Mouse (Mus musculus): Measurements from ENCODE around the gene Itga10. TPM values are rescaled to one million over a fixed set of nuclear protein-coding genes. Genes with fewer than 3 reads are reported as not detected.
A peak's percentile ranks its signal among the peaks of the same experiment; 100 is the strongest.

Gene Itga10
- total and polyA plus RNA-seq, 3 experiments: 0.36 to 1.2 (median 1.0) TPM

DNA sequence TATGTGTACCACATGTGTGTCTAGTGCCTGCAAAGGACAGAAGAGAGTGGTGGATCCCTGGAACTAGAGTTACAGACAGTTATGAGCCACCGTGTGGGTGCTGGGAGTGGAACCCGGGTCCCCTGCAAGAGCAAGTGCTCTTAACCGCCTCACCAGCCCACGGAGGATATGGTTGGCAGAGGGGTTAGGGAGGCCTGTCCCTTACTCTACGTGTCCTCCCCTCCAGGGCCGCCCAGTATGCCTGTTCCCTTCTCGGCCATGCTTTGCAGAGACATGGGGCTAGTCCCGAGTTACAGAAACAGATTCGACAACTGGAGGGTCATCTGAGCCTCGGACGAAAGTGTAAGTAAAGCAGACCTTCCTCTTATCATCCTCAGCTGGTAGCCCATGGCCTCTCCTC is 8.9 kb upstream of the Itga10 start:
- H3K9ac ChIP-seq (ENCODE audit: insufficient read depth, low read depth): peak overlapping the region; percentile 89
- in situ Hi-C loops (cut with MboI; ENCODE audit: low pct_ligation_motif_present, low pct_unique_long_range_greater_than_20kb, low sequenced_read_pairs) (no loop called here), dilution Hi-C loops (cut with MboI; ENCODE audit: extremely low pct_ligation_motif_present, extremely low pct_unique_long_range_greater_than_20kb, low sequenced_read_pairs) (no loop called here)
- peaks cover 7% of the 10 kb centered on the region for H3K79me2 ChIP-seq (replicated peaks; ENCODE audit: control insufficient read depth, extremely low read depth, insufficient read depth, poor library complexity, severe bottlenecking)
- peak overlapping the region; percentile 67 to 91 (median 70) for H3K4me3 ChIP-seq (replicated peaks in 1 of 3; ENCODE audit: low read depth in 2 of 3, low read length in 2 of 3, poor library complexity in 1 of 3)
- no peak for DNase-seq (ENCODE audit: extremely low read depth)
- 0 out of 2 replicates have a peak overlapping the region, but pooled peaks have one; percentile 38 for H3K27ac ChIP-seq (ENCODE audit: insufficient read depth, low read depth)
- peaks cover 24 to 66% of the 10 kb centered on the region in 2 experiments for H3K36me3 ChIP-seq (replicated peaks in 1 of 2; ENCODE audit: control insufficient read depth in 1 of 2, insufficient read depth in 1 of 2, low read length in 1 of 2)
- H3K27me3 ChIP-seq (replicated peaks): no peaks in the 10 kb centered on the region
- no peak for TF ChIP-seq ZKSCAN1 (IDR thresholded peaks at IDR 0.05; ENCODE audit: borderline replicate concordance, low read depth, low read length)
- no peak for TF ChIP-seq ZC3H11A (IDR thresholded peaks at IDR 0.05; ENCODE audit: low read depth, low read length)
- TF ChIP-seq MAZ (IDR thresholded peaks at IDR 0.05; ENCODE audit: low read depth, low read length): no peak
- no peak for TF ChIP-seq CHD1 (IDR thresholded peaks at IDR 0.05; ENCODE audit: low read depth, low read length)
- H3K4me2 ChIP-seq (ENCODE audit: insufficient read depth, low read depth, poor library complexity, severe bottlenecking): peak overlapping the region; percentile 88
- H3K4me1 ChIP-seq (ENCODE audit: control insufficient read depth in 1 of 2, insufficient read depth in 2 of 2): peaks cover 6 to 25% of the 10 kb centered on the region in 2 experiments
- H3K9me3 ChIP-seq (replicated peaks; ENCODE audit: low read length): no peaks in the 10 kb centered on the region

GRCm38 (mm10) chr3:96639219-96639618 is 6.2 kb upstream of the Itga10 start:
- peak; percentile 67 for DNase-seq (ENCODE audit: extremely low read depth)
- Histone ChIP-seq H3K4me3 (replicated peaks in 1 of 3; ENCODE audit: low read depth in 2 of 3, low read length in 2 of 3, poor library complexity in 1 of 3) (no peak overlapping the region), H3K36me3 (replicated peaks in 1 of 2; ENCODE audit: control insufficient read depth in 1 of 2, insufficient read depth in 1 of 2, low read length in 1 of 2) (peaks cover 24 to 67% of the 10 kb centered on the region in 2 experiments), H3K4me2 (ENCODE audit: insufficient read depth, low read depth, poor library complexity, severe bottlenecking) (no peak overlapping the region), H3K79me2 (replicated peaks; ENCODE audit: control insufficient read depth, extremely low read depth, insufficient read depth, poor library complexity, severe bottlenecking) (peaks cover 6% of the 10 kb centered on the region; the same call in 1 of the 2 replicates), H3K27me3 (replicated peaks) (no peaks in the 10 kb centered on the region), H3K4me1 (ENCODE audit: control insufficient read depth in 1 of 2, insufficient read depth in 2 of 2) (peaks cover 6 to 21% of the 10 kb centered on the region in 2 experiments), H3K9ac (ENCODE audit: insufficient read depth, low read depth) (no peak overlapping the region), H3K27ac (ENCODE audit: insufficient read depth, low read depth) (no peak overlapping the region), H3K9me3 (replicated peaks; ENCODE audit: low read length) (no peaks in the 10 kb centered on the region)
- in situ Hi-C loops (cut with MboI; ENCODE audit: low pct_ligation_motif_present, low pct_unique_long_range_greater_than_20kb, low sequenced_read_pairs): no loop called here
- TF ChIP-seq CHD1 (IDR thresholded peaks at IDR 0.05; ENCODE audit: low read depth, low read length) (no peak), CTCF (conservative IDR thresholded peaks at IDR 0.05 in 1 of 2, IDR thresholded peaks at IDR 0.05 in 1 of 2; ENCODE audit: low read depth in 2 of 2, low read length in 2 of 2) (peak in 1 of 2 experiments; percentile 83), RAD21 (IDR thresholded peaks at IDR 0.05; ENCODE audit: low read depth, low read length) (peak; percentile 75), SMC3 (IDR thresholded peaks at IDR 0.05; ENCODE audit: low read depth, low read length) (peak; percentile 63)
- dilution Hi-C loops (cut with MboI; ENCODE audit: extremely low pct_ligation_motif_present, extremely low pct_unique_long_range_greater_than_20kb, low sequenced_read_pairs): no loop called here

GRCm38 (mm10) chr3:96647365-96647764 is 2.0 kb downstream of the Itga10 start:
- TF ChIP-seq POLR2A (IDR thresholded peaks at IDR 0.05; ENCODE audit: low read depth, low read length) (no peak), GABPA (IDR thresholded peaks at IDR 0.05; ENCODE audit: insufficient replicate concordance, low read depth, low read length) (no peak), RAD21 (IDR thresholded peaks at IDR 0.05; ENCODE audit: low read depth, low read length) (no peak), HCFC1 (IDR thresholded peaks at IDR 0.05; ENCODE audit: low read depth, low read length) (no peak), EP300 (IDR thresholded peaks at IDR 0.05; ENCODE audit: low read length) (no peak), NRF1 (IDR thresholded peaks at IDR 0.05; ENCODE audit: low read depth, low read length) (no peak), TBP (conservative IDR thresholded peaks at IDR 0.05; ENCODE audit: low read depth, low read length) (no peak), KAT2A (IDR thresholded peaks at IDR 0.05; ENCODE audit: insufficient replicate concordance, low read length) (no peak), ELF1 (IDR thresholded peaks at IDR 0.05; ENCODE audit: low read depth, low read length) (no peak), RCOR1 (conservative IDR thresholded peaks at IDR 0.05; ENCODE audit: low read depth, low read length) (no peak), IRF4 (IDR thresholded peaks at IDR 0.05; ENCODE audit: low read depth, low read length) (no peak), POLR2AphosphoS2 (IDR thresholded peaks at IDR 0.05; ENCODE audit: low read depth, low read length) (no peak), ZNF384 (IDR thresholded peaks at IDR 0.05; ENCODE audit: low read depth, low read length) (no peak), CTCF (conservative IDR thresholded peaks at IDR 0.05 in 1 of 2, IDR thresholded peaks at IDR 0.05 in 1 of 2; ENCODE audit: low read depth in 2 of 2, low read length in 2 of 2) (no peak), MAFK (IDR thresholded peaks at IDR 0.05; ENCODE audit: insufficient replicate concordance, low read length) (no peak), JUN (IDR thresholded peaks at IDR 0.05; ENCODE audit: insufficient read depth, low read depth, low read length) (no peak), ZKSCAN1 (IDR thresholded peaks at IDR 0.05; ENCODE audit: borderline replicate concordance, low read depth, low read length) (no peak), MAZ (IDR thresholded peaks at IDR 0.05; ENCODE audit: low read depth, low read length) (no peak)
- dilution Hi-C loops (cut with MboI; ENCODE audit: extremely low pct_ligation_motif_present, extremely low pct_unique_long_range_greater_than_20kb, low sequenced_read_pairs): no loop called here

More at GRCm38 (mm10) chr3:96647365-96647764, 2.0 kb downstream of the Itga10 start:
- in situ Hi-C loops (cut with MboI; ENCODE audit: low pct_ligation_motif_present, low pct_unique_long_range_greater_than_20kb, low sequenced_read_pairs): loop anchor here (5.0 kb wide), 1 partner anchor 105 kb away; no protein-coding TSS in a partner anchor
- Histone ChIP-seq H3K4me1 (ENCODE audit: control insufficient read depth in 1 of 2, insufficient read depth in 2 of 2) (peaks cover 15 to 20% of the 10 kb centered on the region in 2 experiments), H3K4me2 (ENCODE audit: insufficient read depth, low read depth, poor library complexity, severe bottlenecking) (no peak overlapping the region), H3K4me3 (replicated peaks in 1 of 3; ENCODE audit: low read depth in 2 of 3, low read length in 2 of 3, poor library complexity in 1 of 3) (no peak overlapping the region), H3K9ac (ENCODE audit: insufficient read depth, low read depth) (no peak overlapping the region), H3K27me3 (replicated peaks) (no peaks in the 10 kb centered on the region), H3K36me3 (replicated peaks in 1 of 2; ENCODE audit: control insufficient read depth in 1 of 2, insufficient read depth in 1 of 2, low read length in 1 of 2) (peaks cover 30 to 77% of the 10 kb centered on the region in 2 experiments), H3K27ac (ENCODE audit: insufficient read depth, low read depth) (no peak overlapping the region), H3K79me2 (replicated peaks; ENCODE audit: control insufficient read depth, extremely low read depth, insufficient read depth, poor library complexity, severe bottlenecking) (no peaks in the 10 kb centered on the region), H3K9me3 (replicated peaks; ENCODE audit: low read length) (no peaks in the 10 kb centered on the region)
- DNase-seq (ENCODE audit: extremely low read depth): no peak

Measured in CH12.LX (cell line).